Mouse (Mus musculus) ovary, adult 18-20 months (tissue): ENCODE measurements around the gene R3hdm1.
"Not testable (repeated sequence)": the region's sequence is repeated elsewhere in the genome, so short reads cannot be mapped to it uniquely, and the experiment has no call there.

Experiments used
- DNase-seq: peaks from one replicate; pipeline ENCODE4 v3.0.0; 2022; ENCODE audit warnings: low spot score, mixed read lengths

R3hdm1 gene

DNA sequence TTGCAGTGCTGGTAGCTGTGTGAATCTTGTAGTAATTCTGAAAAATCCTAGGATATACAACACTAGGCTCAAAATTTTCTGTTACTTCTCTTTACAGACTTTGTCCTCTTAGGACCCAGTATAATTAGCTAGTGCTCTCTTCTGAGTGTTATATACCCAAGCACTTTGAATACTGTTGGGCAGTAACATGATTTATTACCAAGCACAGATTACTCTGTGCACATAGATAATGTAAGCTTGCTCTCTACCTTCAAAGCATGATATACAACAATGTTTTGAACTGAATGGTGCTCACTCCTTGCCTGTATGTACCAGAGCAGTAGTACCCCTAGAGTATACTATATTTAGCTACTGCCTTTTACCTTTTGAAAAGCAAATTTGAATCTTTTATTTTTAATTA is 33.1 kb downstream of the R3hdm1 start:
- DNase-seq, result not testable (repeated sequence)

GRCm38 (mm10) chr1:128141039-128141438 is 37.9 kb downstream of the R3hdm1 start:
- DNase-seq, result no peak

DNA sequence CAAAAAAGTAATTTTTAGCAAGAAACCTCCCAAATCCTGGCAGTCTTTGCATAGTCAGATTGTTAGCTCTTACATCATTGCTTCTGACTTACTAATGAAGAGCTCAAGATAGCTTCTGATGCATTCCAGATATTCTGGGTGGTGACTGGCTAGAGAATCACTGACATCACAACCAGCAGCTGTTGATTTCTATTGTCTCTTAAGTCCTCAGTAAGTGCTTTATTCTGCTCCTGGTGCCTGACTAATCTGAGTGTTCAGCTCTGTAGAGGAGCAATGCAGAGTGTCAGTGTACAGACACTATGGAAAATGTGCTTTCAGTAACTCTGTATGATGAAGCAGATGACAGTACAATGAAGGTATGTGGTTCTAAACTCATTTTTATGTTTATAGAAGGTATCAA is 38.6 kb downstream of the R3hdm1 start:
- DNase-seq, result no peak

GRCm38 (mm10) chr1:128166956-128167355 is 63.9 kb downstream of the R3hdm1 start:
- DNase-seq, result no peak

DNA sequence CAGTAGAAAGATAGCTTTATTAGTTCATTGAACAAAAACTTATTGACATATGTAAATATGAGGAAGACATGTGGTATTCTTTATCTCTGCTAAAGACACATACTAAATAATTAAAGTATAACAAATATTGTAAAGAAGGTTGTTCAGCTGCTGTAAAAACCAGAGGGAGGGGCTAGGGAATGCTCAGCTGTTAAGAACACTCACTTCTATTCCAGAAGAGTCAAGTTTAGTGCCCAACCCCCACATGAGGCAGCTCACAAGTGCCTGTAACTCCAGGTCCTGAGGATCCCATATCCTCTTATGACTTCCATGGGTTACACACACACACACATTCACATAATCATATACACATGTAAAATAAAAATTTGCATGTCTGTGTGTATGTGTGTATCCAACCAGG is 67.0 kb downstream of the R3hdm1 start:
- DNase-seq, result no peak

GRCm38 (mm10) chr1:128191426-128191825 is 88.3 kb downstream of the R3hdm1 start:
- no peak for DNase-seq

GRCm38 (mm10) chr1:128192369-128192768 is 89.3 kb downstream of the R3hdm1 start:
- DNase-seq, result no peak

DNA sequence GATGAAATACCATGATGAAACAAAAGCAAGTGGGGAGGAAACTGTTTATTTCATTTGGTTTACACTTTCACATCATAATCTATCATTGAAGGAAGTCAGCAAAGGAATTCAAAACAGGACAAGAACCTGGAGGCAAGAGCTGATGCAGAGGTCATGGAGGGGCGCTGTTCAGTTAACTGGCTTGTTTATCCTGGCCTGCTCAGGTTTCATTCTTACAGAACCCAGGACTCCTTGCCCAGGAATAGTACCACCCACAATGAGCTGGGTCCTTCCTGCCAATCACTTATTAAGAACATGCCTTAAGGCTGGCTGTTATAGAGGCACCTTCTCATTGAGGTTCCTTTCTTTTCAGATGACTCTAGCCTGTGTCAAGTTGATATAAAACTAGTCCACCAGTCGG is 90.9 kb downstream of the R3hdm1 start:
- DNase-seq, result no peak

DNA sequence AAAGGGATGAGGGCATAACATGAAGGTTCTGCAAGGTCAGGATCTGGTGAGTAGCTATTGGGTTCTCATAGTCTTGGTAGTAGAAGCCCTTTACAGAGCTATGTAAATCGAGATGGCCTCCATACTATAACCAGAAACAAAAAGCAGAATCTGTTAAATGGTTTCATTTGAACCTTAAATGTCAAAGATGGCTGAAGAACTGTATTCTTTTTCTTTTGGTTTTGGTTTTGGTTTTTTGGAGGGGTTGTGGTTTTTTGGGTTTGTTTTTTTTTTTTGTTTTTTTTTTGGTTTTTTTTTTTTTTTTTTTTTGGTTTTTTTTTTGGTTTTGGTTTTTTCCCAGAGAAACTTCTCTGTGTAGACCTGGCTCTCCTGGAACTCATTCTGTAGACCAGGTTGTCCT is 94.3 kb downstream of the R3hdm1 start:
- DNase-seq, result no peak

DNA sequence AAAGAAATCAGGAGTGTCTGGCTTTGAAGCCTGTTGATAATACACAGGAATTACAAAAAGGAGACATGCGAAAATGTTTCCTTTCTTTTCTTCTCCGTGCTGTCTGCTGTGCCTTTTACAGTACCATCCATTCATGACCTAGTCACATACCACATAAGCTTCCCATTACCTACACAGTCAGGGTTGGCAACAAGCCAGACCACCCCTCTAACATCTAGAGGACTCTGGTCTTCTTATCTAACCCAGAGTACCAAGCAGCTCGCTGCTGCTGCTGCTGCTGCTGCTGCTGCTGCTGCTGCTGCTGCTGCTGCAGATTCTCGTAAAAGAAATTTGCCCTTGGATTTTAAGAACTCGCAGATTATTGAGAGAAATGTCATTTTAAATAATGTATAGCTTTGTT is 110.2 kb downstream of the R3hdm1 start:
- no peak for DNase-seq

- DNase-seq, result no peak
These were observed 118.8 kb downstream of the R3hdm1 start for GRCm38 (mm10) chr1:128221886-128222285.

DNA sequence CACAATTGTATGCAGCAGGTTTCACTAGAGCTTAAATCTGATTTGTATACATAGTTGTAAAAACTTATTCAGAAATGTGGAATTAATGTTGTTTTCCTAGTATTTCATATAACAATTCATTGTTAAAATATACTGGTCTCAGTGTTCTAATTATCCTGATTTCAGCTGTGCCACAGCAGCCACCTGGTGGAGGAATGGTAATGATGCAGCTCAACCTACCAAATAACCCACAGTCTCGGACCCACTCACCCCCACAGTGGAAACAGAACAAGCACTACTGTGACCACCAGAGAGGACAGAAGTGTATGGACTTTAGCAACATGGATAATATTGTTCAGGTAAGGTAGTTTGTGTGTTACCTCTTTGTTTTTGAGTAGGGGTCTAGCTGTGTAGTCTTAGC is 120.2 kb downstream of the R3hdm1 start:
- no peak for DNase-seq

GRCm38 (mm10) chr1:128235181-128235580 is 132.1 kb downstream of the R3hdm1 start:
- DNase-seq, result no peak

DNA sequence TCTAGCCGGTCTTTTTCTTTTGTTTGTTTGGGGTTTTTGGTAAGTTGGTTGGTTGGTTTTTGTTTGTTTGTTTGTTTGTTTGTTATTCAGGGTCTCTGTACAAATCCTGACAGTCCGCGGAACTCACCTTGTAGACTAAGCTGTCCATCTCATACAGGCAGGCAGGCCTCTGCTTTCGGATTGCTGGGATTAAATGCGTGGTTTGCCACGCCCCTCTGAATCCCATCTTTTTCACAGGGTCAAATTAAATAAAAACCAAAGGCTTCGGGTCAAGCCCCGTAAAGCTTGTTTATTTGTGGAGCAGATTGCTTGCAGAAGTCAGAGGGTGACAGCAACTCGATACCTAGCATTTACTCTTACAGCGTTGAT is 140.5 kb downstream of the R3hdm1 start, which contains the start of gene Ubxn4:
Ubxn4 (plus strand) TSS at position 338 of the 369 bp plus-strand sequence.
- no peak for DNase-seq

GRCm38 (mm10) chr1:128243996-128244726 is 141.1 kb downstream of the R3hdm1 start:
- DNase-seq, result peak; percentile 95

DNA sequence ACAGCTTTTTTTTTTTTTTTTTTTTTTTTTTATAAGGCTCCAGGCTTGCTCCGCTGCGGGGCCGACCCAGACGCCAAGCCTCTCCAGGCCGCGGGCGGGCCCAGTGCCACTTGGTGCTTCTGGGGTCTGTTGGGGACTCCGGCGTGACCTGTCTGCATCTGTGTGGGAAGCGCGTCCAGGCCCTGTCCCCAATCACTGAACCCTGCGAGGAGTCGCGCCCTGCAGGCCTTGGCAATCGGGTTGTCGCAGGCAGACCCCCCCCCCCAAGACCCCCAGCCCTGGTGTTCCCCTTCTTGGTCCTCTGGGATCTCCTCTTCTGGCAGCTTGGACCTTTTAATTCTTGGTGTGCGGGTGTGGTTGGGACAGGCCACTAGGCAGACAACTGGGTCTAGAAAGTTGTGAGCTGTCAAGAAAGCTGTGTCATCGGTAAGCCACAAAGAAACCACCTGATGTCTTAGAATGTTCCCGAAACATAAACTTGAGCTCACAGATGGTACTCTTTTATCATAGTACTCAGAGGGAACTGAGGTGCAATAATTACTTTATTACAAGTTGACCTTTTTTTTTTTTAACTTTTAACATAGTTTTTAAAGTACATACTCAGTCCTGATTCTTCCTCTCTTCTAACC is 141.7 kb downstream of the R3hdm1 start:
- DNase-seq, result peak; percentile 2

GRCm38 (mm10) chr1:128267061-128267460 is 164.0 kb downstream of the R3hdm1 start:
- DNase-seq, result not testable (repeated sequence)

DNA sequence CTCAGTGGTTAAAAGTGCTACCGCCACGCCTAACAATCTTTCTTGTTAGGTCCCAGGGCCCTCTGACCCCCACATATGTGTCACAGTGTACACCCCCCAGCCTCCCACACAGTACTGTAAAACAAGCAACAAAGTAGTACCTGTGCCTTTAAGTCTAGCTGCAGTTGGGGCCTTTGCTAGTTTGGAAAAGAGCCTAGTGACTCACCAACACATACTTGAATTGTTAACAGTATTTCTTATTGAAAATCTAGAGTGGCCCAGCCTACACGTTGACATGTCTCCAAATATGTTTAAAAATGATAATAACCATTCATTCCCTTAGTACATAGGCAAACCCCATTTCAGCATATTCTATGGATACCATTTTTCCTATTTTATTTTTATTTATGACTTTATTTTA is 167.6 kb downstream of the R3hdm1 start:
- no peak for DNase-seq

DNA sequence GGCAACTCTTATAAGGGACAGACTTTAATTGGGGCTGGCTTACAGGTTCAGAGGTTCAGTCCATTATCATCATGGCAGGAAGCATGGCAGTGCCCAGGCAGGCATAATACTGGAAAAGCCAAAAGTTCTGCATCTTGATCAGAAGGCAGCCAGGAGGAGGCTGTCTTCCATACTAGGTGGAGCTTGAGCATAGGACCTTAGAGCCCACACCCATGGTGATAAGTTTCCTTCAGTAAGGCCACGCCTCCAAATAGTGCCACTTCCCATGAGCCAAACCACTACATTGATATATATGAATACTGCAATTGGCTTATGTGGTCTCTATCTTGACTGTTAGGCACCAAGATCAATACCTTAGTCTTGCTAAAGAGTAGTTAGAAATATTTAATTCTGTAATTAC is 172.8 kb downstream of the R3hdm1 start:
- no peak for DNase-seq

GRCm38 (mm10) chr1:128278563-128278962 is 175.5 kb downstream of the R3hdm1 start:
- DNase-seq, result no peak

- DNase-seq, result no peak
These were observed 178.7 kb downstream of the R3hdm1 start for GRCm38 (mm10) chr1:128281753-128282152.

GRCm38 (mm10) chr1:128282924-128283323 is 179.8 kb downstream of the R3hdm1 start:
- no peak for DNase-seq

DNA sequence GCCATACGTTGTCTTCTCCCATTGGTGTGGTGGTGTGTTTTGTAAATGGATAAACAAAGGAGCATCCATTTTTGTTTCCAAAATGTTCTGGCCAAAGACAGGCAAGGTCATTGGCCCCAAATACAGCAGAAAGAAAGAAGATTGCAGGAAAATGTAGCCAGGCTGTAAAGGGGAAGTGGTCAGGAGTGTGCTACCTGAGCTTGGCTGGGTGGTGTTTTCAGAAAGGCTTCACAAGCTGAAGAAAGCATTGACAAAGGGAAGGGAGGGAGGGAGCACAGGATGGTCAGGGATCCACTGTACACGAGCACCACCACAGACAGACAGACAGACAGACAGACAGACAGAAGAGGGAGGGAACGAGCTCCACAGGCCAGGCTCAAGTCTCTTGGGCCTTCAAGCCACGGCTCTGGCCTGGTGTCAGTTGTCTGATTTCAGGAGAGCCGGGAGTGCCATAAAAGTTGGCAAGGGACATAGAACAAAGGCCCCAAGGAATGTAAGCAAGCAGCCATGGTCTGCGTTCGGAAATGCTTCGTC is 181.1 kb downstream of the R3hdm1 start:
- DNase-seq, result no peak

DNA sequence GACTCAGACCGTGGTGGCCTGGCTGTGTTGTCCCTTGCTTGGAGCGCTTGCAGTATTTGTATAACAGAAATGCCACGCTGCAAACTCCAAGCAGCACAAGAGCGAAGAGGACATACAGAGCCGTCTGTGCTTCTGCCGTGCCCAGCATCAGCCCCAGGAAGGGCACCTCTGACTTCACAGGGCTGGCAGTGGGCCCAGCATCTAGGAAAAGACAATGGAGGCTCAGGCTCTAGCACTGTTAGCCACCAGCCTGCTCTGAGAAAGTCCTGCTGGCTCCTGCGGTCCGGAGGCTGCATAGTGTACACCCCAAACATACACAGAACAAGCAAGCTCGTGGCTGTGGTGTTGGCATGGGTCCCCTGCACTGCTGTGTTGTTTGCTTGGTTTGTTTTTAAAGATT is 182.0 kb downstream of the R3hdm1 start:
- DNase-seq, result no peak
